Mouse (Mus musculus) ovary, postnatal 36 days (tissue): ENCODE data around the gene Son.
"Not testable (repeated sequence)": the region's sequence is repeated elsewhere in the genome, so short reads cannot be mapped to it uniquely, and the experiment has no call there.

Experiments
- DNase-seq: peaks from one replicate; pipeline ENCODE4 v3.0.0; 2022; ENCODE audit warnings: low spot score, mixed read lengths

Son gene

DNA sequence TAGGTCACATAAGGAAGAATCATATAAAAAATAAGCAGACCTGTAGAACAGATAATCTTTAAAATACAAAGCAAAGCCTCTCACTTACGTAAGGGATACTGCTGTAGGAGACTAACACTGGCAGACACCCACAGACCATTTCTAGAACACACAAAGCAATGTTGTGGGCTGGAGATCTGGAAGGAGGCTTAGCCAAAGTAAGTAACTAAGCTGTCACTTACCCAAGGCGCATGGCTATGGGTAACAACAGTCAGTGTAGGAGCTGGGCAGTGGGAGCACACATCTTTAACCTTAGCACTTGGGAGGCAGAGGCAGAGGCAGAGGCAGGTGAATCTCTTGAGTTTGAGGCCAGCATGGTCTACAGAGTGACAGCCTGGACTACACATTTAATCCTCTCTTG is 7.7 kb upstream of the Son start:
- no peak for DNase-seq

GRCm38 (mm10) chr16:91640171-91640570 is 7.1 kb upstream of the Son start:
- DNase-seq, result no peak

GRCm38 (mm10) chr16:91644901-91645300 is 2.4 kb upstream of the Son start:
- DNase-seq, result no peak

GRCm38 (mm10) chr16:91645420-91645819 is 1.9 kb upstream of the Son start:
- not testable (repeated sequence) for DNase-seq

DNA sequence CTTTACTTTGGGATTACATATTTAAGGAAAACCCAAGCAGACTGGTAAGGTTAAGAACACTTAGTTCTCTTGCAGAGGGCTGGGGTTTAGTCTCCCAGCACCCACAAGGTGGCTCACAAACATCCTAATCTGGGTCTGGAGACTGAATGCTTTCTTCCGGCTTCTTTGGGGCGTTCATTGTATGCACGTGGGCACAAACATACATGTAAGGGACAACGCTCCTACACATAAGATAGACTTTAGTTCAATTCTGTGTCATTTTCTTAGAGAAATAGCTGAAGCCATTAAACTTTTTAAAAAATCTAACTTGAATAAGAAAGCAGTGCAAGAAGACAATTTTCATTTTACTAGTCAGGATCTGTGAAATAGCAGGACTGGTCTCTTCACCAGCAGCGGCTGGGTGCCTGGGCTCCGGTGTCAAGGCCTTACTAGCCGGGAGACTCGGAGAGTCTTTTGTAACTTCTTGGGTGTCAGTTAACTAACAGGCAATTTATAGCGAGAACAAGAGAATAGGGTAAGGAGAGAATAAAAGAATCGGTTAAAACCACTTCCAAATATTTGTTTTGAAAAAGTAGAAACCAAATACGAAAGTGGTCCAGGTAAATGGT is 1.2 kb upstream of the Son start:
- no peak for DNase-seq

GRCm38 (mm10) chr16:91646681-91647419 is 456 bp upstream of the Son start, which contains the start of gene Gart:
Gene Gart, minus strand, starts transcription at chr16:91646952.
- DNase-seq, result peak; percentile 95

DNA sequence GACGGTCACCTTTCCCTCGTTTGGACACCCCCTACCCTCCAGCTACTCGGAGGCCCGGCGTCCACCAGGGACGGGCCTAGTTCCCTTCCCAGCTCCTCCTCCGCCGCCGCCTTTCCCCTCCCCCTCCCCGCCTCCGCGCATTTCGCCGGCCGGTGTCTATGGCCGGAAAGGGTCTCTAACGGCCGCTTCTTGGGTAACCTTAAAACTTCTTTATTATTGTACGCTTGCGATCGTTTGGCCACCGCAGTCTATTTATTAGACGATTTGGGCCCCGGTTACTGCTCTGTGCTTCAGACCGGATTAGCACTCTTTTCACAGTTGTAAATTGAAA is 879 bp downstream of the Son start:
- peak; percentile 83 for DNase-seq

DNA sequence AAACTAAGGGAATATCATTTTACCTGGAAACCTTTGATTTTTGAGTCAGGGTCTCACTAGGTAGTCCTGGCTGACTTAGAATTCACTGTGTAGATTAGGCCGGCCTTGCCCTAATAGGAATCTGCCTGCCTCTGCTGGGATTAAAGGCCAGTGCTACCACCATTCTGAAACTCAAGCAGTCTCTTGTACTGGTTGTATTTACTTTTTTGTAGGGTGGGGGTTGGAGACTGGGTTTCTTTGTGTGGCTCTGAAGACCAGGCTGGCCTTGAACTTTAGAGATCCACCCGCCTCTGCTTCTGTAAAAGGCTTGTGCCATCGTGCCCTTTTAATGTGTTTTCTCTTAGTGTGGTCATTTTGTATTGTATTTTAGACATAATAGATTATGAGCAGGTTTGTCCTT is 1.9 kb downstream of the Son start:
- no peak for DNase-seq

GRCm38 (mm10) chr16:91649781-91650180 is 2.5 kb downstream of the Son start:
- DNase-seq, result no peak

DNA sequence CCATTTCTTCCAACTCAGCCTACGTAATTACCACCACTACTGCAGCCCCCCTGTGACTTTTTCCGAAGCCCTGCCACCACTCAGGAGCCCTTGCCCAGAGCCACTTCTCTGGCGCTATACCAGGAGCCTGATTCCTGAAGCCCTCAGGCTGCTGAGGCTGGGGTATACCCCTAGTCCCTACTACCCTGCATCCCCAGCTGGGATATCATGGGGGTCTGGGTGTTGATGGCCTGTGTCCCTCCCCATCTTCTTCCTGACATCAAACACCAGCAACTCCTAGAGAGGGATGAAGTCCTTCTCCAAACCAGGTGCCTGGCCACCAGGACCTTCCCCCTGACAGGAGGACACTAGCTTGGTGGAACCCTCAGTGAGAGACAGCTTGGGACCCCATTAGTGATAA is 4.9 kb downstream of the Son start:
- no peak for DNase-seq

GRCm38 (mm10) chr16:91655285-91655684 is 8.0 kb downstream of the Son start:
- DNase-seq, result no peak

DNA sequence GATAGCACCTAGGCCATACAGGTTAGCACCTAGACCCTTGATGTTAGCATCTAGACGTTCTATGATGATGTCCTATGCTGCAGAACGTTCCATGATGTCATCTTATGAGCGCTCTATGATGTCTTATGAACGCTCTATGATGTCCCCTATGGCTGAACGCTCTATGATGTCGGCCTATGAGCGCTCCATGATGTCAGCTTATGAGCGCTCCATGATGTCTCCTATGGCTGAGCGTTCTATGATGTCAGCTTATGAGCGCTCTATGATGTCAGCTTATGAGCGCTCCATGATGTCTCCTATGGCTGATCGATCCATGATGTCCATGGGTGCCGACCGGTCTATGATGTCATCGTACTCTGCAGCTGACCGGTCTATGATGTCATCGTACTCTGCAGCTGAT is 10.0 kb downstream of the Son start:
- DNase-seq, result no peak

DNA sequence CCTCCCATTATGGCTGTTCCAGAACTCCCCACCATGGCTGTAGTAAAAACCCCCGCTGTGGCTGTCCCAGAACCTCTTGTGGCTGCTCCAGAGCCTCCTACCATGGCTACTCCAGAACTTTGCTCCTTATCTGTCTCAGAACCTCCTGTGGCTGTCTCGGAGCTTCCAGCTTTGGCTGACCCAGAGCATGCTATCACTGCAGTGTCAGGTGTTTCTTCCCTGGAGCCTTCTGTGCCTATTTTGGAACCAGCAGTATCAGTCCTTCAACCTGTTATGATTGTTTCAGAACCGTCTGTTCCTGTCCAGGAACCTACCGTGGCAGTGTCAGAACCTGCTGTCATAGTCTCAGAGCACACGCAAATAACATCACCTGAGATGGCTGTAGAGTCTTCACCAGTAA is 11.2 kb downstream of the Son start:
- DNase-seq, result no peak

- no peak for DNase-seq
Measured at GRCm38 (mm10) chr16:91659798-91660197, 12.5 kb downstream of the Son start.

DNA sequence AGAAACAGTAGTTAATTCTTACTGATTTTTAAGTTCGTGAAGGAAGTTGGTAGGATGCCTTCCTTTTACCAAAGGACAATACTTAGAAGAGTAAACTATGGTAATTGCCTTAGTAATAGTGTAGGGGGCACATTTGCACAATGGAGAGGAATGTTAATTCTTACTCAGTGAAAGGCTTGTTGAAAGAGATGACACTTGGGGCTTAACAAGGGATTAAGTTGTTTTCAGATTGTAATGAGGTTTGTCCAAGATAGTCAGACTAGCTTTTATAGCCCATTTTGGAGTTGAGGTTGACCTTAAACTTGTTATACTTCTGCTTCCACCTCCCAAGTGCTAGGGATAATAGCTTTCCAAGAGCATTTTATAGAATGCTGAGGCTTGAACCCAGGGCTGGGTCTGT is 14.1 kb downstream of the Son start:
- DNase-seq, result no peak

- DNase-seq, result no peak
Measured at GRCm38 (mm10) chr16:91662336-91662735, 15.0 kb downstream of the Son start.

- no peak for DNase-seq
Measured at GRCm38 (mm10) chr16:91663795-91664194, 16.5 kb downstream of the Son start.

GRCm38 (mm10) chr16:91674500-91674899 is 27.2 kb downstream of the Son start:
- no peak for DNase-seq

DNA sequence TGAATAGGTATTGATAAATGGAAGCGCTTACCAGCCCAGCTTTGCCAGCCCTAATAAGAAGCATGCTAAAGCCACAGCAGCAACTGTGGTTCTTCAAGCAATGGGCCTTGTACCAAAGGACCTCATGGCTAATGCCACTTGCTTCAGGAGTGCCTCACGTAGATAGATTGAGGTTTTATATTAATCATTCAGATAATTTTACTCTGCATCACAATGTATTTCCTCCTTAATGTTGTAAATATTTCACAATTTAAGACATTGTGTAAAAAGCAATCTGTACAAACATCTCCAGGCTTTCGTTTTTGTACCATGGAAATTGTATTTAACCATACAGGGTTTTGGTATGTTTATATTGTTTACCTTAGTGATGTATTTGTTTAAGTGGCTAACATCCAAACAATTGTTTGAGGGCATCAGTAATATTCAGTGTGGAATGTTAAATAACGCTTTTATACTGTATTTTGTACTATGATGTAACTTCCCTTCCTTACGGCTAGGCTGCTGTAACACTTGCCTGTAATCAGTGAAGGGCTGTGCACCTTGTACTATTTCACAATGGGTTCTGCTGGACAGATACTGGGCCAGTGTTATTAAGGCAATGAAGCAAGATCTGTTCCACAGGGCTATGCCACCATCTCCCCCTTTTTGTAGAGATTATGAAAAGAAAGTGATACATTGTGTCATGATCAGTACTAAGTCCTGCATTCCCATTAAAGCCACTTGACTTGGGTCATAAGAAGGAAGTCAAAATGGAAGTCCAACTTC is 31.0 kb downstream of the Son start:
- DNase-seq, result no peak

- no peak for DNase-seq
Measured at GRCm38 (mm10) chr16:91680656-91681055, 33.4 kb downstream of the Son start.

GRCm38 (mm10) chr16:91685526-91685925 is 38.2 kb downstream of the Son start:
- no peak for DNase-seq

GRCm38 (mm10) chr16:91686369-91686768 is 39.1 kb downstream of the Son start:
- DNase-seq, result no peak

DNA sequence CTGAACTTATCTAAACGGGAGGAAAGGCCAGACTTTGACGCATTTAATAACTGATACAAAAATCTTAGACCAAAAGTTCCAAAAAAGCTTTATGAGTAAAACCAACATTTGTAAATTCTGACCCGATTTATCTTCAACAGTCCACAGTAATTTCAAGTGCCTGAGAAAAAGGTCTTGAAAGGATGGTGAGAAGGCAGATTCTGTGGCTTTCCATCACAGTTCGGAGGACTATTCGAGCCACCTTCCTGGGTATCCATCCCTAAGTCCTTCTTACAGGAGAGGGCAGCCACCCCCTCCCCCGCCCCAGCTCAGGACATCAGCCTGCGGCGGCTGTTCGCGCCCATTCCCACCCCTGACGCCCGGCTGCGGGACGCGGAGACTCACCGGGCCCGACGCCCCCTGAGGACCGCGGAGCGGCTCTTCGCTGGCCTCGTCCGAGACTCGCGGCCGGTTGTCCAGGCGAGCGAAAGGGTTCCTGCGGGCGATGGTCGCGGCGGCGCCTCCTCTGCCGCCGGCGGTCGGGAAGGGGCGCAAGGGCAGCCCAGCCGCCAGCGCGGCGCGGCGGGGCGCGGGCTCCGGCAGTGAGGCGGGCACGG is 40.8 kb downstream of the Son start:
- DNase-seq, result no peak
